Mouse (Mus musculus) heart, embryonic 11.5 days (tissue): ENCODE results near the gene Gm20388. TPM values are rescaled to one million over a fixed set of nuclear protein-coding genes. Genes with fewer than 3 reads are reported as not detected.
A peak's percentile ranks its signal among the peaks of the same experiment; 100 is the strongest.

ENCODE experiments used
- ATAC-seq: fragments of 200-750 bp; cut with Nextera tagmentation; replicated peaks from 2 replicates; pipeline ENCODE4 v1.8.0; 2017; ENCODE audit warnings: moderate library complexity; ENCODE audit not compliant: insufficient number of reproducible peaks, low FRiP score, low TSS enrichment
- H3K27ac ChIP-seq: fragments of 300-500 bp; sonication (generic); 2 replicates; pipeline ENCODE4 v1.5.1; 2014; ENCODE audit warnings: mild to moderate bottlenecking, low read depth, low read length
- H3K27me3 ChIP-seq: fragments of 300-500 bp; sonication (generic); 2 replicates; pipeline ENCODE4 v1.6.1; 2014; ENCODE audit warnings: mild to moderate bottlenecking, low read length, mixed read lengths; ENCODE audit not compliant: control insufficient read depth, insufficient read depth
- H3K36me3 ChIP-seq: fragments of 300-500 bp; sonication (generic); 2 replicates; pipeline ENCODE4 v1.6.1; 2014; ENCODE audit warnings: mild to moderate bottlenecking, low read length, moderate library complexity, mixed read lengths; ENCODE audit not compliant: control insufficient read depth, insufficient read depth
- H3K4me1 ChIP-seq: fragments of 300-500 bp; sonication (generic); 2 replicates; pipeline ENCODE4 v1.6.1; 2014; ENCODE audit warnings: low read length; ENCODE audit not compliant: control insufficient read depth, insufficient read depth
- H3K4me2 ChIP-seq: fragments of 300-500 bp; sonication (generic); 2 replicates; pipeline ENCODE4 v1.6.1; 2014; ENCODE audit warnings: mild to moderate bottlenecking, moderate library complexity
- H3K4me3 ChIP-seq: fragments of 300-500 bp; sonication (generic); 2 replicates; pipeline ENCODE4 v1.5.1; 2014; ENCODE audit warnings: low read depth, low read length
- H3K9ac ChIP-seq: fragments of 300-500 bp; sonication (generic); 2 replicates; pipeline ENCODE4 v1.6.1; 2014; ENCODE audit warnings: mild to moderate bottlenecking, low read depth, low read length, moderate library complexity
- H3K9me3 ChIP-seq: fragments of 300-500 bp; sonication (generic); replicated peaks from 2 replicates; pipeline ENCODE4 v1.6.1; 2016; ENCODE audit warnings: low read length; ENCODE audit not compliant: control insufficient read depth
- WGBS: fragments of 180-500 bp; shearing (Covaris S2); extraction: QIAGEN DNeasy Blood & Tissue Kit; methylation state at CpG from one replicate; pipeline ENCODE4 v1.1.7; 2014; ENCODE audit not compliant: insufficient replicate concordance; 5-methylcytosine and 5-hydroxymethylcytosine counted together
- polyA plus RNA-seq: library from polyadenylated mRNA; unstranded; fragments of >200 nt; fragmentation: Nextera tagmentation; extraction: Ambion mirVana; gene quantifications from 2 replicates; pipeline ENCODE4 v1.2.1, GENCODE M21; 2014

Gm20388 gene
- polyA plus RNA-seq, 1 experiment from 2014 or later = 6.4 TPM

DNA sequence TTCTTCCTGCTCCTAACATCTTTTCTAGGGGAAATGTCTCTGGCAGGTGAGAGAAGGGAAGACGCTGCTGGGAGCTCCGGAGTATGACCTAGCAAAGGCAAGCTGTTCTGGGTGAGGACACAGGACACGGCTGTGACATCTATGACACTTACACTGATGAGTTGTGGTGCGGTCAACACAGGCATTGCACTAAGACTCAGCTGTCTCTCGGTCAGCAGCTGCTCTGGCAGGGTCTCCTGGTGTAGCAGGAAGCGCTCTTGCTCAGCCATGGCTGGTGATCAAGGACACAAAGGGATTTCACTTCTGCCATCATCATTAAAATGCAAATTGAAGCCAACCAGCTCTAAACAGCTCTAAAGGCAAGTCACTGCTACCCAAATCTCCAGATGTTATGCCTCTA lies 3997.0 kb downstream of the Gm20388 start:
- WGBS = 92% methylated on average over 6 of the region's 6 CpGs
- H3K4me2 ChIP-seq = no peak overlapping the region
- no peaks in the 10 kb centered on the region for H3K4me1 ChIP-seq
- no peak overlapping the region for H3K9ac ChIP-seq
- H3K27ac ChIP-seq = no peak overlapping the region
- H3K4me3 ChIP-seq = no peak overlapping the region
- no peaks in the 10 kb centered on the region for H3K27me3 ChIP-seq
- H3K36me3 ChIP-seq = peaks cover 30% of the 10 kb centered on the region
- H3K9me3 ChIP-seq = no peaks in the 10 kb centered on the region
- ATAC-seq = no peak

DNA sequence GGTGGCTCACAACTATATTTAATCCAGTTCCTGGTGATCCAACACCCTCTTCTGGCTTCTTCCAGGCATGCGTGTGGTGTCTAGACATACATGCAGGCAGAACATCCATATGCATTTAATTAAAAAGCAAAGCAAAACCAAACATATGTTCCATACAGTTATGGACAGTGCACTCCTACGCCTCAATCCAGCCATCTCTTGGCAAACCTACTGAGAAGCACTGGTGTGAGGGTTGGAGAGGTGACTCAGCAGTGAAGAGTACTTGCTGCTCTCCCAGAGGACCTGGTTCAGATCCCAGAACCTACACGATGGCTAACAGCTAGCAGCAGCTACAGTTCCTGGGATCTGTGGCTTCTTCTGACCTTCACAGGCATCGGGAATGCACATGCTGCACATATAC lies 4001.6 kb downstream of the Gm20388 start:
- Histone ChIP-seq H3K4me1 (no peaks in the 10 kb centered on the region), H3K27me3 (no peaks in the 10 kb centered on the region), H3K36me3 (peaks cover 39% of the 10 kb centered on the region), H3K4me3 (no peak overlapping the region), H3K4me2 (no peak overlapping the region), H3K9ac (no peak overlapping the region), H3K27ac (no peak overlapping the region), H3K9me3 (no peaks in the 10 kb centered on the region)
- ATAC-seq = no peak
- WGBS = 88% methylated on average over 4 of the region's 4 CpGs

DNA sequence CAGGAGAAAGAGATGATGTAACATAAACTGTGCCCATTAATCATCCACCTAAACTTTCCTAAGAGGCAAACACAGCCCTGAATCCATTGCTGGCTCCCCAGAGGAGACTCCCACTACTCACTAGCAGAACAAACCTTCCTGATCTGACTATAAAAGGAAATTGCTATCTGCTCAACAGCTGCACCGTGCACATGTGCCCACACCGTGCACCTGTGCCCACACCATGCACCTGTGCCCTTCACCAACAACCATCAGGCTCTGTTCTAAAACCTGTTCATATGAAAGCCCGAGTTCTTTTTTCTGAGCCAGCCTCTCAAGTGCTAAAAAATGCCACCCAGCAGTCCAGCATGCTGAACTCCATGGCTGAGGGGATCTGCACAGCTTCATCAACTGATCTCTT lies 4004.0 kb downstream of the Gm20388 start:
- no peaks in the 10 kb centered on the region for H3K4me1 ChIP-seq
- H3K27ac ChIP-seq = no peak overlapping the region
- WGBS = 94% methylated on average over 3 of the region's 3 CpGs
- no peak overlapping the region for H3K4me3 ChIP-seq
- ATAC-seq = no peak
- peaks cover 36% of the 10 kb centered on the region for H3K36me3 ChIP-seq
- H3K9ac ChIP-seq = no peak overlapping the region
- no peak overlapping the region for H3K4me2 ChIP-seq
- no peaks in the 10 kb centered on the region for H3K9me3 ChIP-seq
- no peaks in the 10 kb centered on the region for H3K27me3 ChIP-seq

DNA sequence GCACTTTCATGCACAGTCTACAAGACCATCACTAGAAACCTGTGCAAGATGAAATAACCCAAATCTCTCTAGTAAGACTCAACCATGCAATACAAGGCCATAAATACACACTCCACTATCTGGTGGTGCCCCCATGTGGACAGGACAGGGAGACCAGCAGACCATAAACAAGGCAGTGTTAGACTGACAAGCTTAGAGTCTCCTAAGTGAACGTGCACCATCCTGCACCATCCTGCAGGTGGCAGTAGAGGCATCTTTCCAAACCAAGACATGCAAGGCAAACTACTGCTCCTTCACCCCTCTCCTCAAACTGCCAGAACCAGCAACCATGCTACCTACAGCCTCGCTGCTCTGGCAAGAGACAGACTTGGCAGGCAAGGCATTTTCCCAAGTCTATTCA lies 4014.1 kb downstream of the Gm20388 start:
- H3K4me2 ChIP-seq = no peak overlapping the region
- H3K9ac ChIP-seq = no peak overlapping the region

DNA sequence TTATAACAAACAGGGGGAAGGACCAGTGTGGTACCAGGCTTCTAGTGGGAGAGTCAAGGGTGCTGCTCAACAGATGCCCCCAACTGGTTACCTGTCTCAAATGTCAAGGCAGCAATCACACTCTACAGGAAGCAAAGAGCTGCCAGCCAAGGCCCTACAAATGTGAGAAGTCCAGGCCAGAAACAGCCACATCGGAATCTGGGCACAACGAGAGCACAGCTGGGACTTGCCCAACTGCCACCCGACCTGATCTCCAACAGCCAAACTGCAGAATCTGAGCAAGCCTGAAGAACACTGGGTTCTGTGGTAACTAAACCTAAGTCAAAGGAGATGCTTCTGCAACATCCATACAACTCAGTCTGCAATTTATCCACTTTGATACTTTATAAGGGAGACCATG lies 4015.0 kb downstream of the Gm20388 start:
- H3K4me1 ChIP-seq = no peaks in the 10 kb centered on the region
- H3K36me3 ChIP-seq = peaks cover 27% of the 10 kb centered on the region
- H3K27me3 ChIP-seq = no peaks in the 10 kb centered on the region
- H3K9ac ChIP-seq = no peak overlapping the region
- H3K9me3 ChIP-seq = no peaks in the 10 kb centered on the region
- no peak overlapping the region for H3K27ac ChIP-seq
- no peak for ATAC-seq
- 89% methylated on average over 3 of the region's 3 CpGs for WGBS
- H3K4me2 ChIP-seq = no peak overlapping the region
- no peak overlapping the region for H3K4me3 ChIP-seq

More for the DNA sequence above, 4014.1 kb downstream of the Gm20388 start:
- H3K4me1 ChIP-seq = no peaks in the 10 kb centered on the region
- ATAC-seq = peak; percentile 31; the same call in 1 of the 2 replicates
- no peak overlapping the region for H3K4me3 ChIP-seq
- no peaks in the 10 kb centered on the region for H3K9me3 ChIP-seq
- WGBS = 14% methylated on average over 2 of the region's 2 CpGs
- no peaks in the 10 kb centered on the region for H3K27me3 ChIP-seq
- H3K27ac ChIP-seq = no peak overlapping the region
- peaks cover 24% of the 10 kb centered on the region for H3K36me3 ChIP-seq

- no peak overlapping the region for H3K9ac ChIP-seq
- ATAC-seq = no peak
- H3K27ac ChIP-seq = no peak overlapping the region
- H3K4me2 ChIP-seq = no peak overlapping the region
- WGBS = 87% methylated on average over 7 of the region's 7 CpGs
- no peaks in the 10 kb centered on the region for H3K27me3 ChIP-seq
- peaks cover 17% of the 10 kb centered on the region for H3K36me3 ChIP-seq
- H3K9me3 ChIP-seq = no peaks in the 10 kb centered on the region
- H3K4me3 ChIP-seq = no peak overlapping the region
- no peaks in the 10 kb centered on the region for H3K4me1 ChIP-seq
These were observed 4018.4 kb downstream of the Gm20388 start for GRCm38 (mm10) chr8:123929026-123929425.

DNA sequence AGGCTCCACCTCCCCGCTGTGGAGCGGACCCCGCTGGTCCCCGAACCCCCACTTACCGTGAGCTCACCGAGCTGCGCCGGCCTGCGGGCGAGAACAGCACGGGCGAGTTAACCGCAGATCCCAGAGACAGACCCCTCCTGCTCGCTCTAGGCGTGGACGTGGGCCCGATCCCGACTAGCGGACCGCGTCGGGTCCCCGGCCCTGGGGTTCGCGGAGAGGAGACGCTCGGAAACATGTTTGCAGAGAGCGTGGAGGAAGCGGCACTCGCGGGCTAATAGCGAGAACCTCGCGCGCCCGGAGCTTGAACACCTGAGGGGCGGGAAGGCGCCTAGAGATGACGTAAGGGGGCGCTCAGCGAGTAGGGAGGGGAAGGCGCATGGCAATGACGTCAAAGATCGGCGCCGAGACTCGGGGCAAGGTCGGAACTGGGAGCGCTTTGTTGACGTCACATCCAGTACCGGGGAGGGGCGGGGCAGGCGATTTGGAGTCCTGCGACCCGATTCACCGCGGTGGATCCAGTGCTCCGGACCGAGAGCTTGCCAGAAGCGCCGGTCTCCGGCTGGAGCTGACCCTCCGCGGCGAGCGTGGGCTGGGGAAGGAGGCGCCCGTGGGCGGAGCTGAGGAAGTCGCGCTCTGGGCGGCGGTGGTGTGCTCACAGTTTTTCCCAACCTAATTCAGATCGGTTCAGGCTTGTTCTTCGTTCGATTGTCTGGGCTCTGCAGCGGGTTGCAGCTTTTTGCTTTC lies 4038.5 kb downstream of the Gm20388 start, which contains the start of gene Nup133:
Nup133 (minus strand) TSS at position 324 of the 744 bp plus-strand sequence.
- peak within 1 kb of the TSS; percentile 91 for H3K9ac ChIP-seq
- H3K4me3 ChIP-seq = peak within 1 kb of the TSS; percentile 99
- peaks cover 9% of the 10 kb centered on the region for H3K4me1 ChIP-seq
- ATAC-seq = peak; percentile 82
- peak within 1 kb of the TSS; percentile 86 for H3K27ac ChIP-seq
- WGBS = under 1% methylated on average over 77 of the region's 77 CpGs
- no peaks in the 10 kb centered on the region for H3K27me3 ChIP-seq
- peak within 1 kb of the TSS; percentile 98 for H3K4me2 ChIP-seq
- H3K9me3 ChIP-seq = no peaks in the 10 kb centered on the region
- H3K36me3 ChIP-seq = peaks cover 16% of the 10 kb centered on the region

DNA sequence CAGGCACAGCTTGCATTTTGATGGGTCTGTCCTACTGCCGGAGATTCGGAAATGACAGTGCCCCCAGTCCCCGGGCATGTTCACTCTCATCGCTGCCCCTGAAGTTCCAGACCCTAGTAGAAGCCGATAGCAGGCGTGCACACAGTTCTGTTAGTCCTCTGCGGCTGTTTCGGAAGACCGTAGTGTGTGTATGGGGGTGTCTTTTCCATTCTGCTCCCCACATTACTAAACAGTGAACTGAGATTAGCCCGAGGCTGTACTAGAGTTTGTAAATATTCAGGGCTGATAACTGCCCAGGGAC lies 4039.0 kb downstream of the Gm20388 start:
- 0 out of 2 replicates have a peak, but pooled peaks have one; percentile 17 for ATAC-seq
- Histone ChIP-seq H3K4me3 (peak overlapping the region; percentile 99), H3K27me3 (no peaks in the 10 kb centered on the region), H3K27ac (peak overlapping the region; percentile 86), H3K4me2 (peak overlapping the region; percentile 98), H3K36me3 (peaks cover 13% of the 10 kb centered on the region), H3K9me3 (no peaks in the 10 kb centered on the region), H3K4me1 (peaks cover 9% of the 10 kb centered on the region), H3K9ac (peak overlapping the region; percentile 91)
- 2% methylated on average over 10 of the region's 10 CpGs for WGBS
